Mouse (Mus musculus) hindbrain, embryonic 13.5 days (tissue): ENCODE measurements at regions not wholly inside any gene's neighbourhood (a gene's known extent, or its start where the extent isn't known, plus 50 kb on each side); places are given as distances from the start of the nearest gene placed in this dataset.

Source experiments
- ATAC-seq: fragments of 200-750 bp; cut with Nextera tagmentation; 2 replicates; pipeline ENCODE4 v1.8.0; 2017; ENCODE audit warnings: moderate TSS enrichment; ENCODE audit not compliant: low FRiP score
- H3K27ac ChIP-seq: fragments of 300-500 bp; sonication (generic); 2 replicates; pipeline ENCODE4 v1.5.1; 2015; ENCODE audit warnings: inconsistent platforms, mild to moderate bottlenecking, moderate library complexity
- H3K27me3 ChIP-seq: fragments of 300-500 bp; sonication (generic); 2 replicates; pipeline ENCODE4 v1.6.1; 2015; ENCODE audit warnings: mild to moderate bottlenecking, inconsistent platforms
- H3K36me3 ChIP-seq: fragments of 300-500 bp; sonication (generic); 2 replicates; pipeline ENCODE4 v1.6.1; 2015; ENCODE audit warnings: mild to moderate bottlenecking, inconsistent platforms
- H3K4me1 ChIP-seq: fragments of 300-500 bp; sonication (generic); replicated peaks from 2 replicates; pipeline ENCODE4 v1.6.1; 2015; ENCODE audit warnings: inconsistent platforms
- H3K4me2 ChIP-seq: fragments of 300-500 bp; sonication (generic); 2 replicates; pipeline ENCODE4 v1.6.1; 2015; ENCODE audit warnings: inconsistent platforms, mild to moderate bottlenecking, moderate library complexity
- H3K4me3 ChIP-seq: fragments of 300-500 bp; sonication (generic); 2 replicates; pipeline ENCODE4 v1.5.1; 2015; ENCODE audit warnings: mild to moderate bottlenecking, inconsistent platforms
- H3K9ac ChIP-seq: fragments of 300-500 bp; sonication (generic); 2 replicates; pipeline ENCODE4 v1.6.1; 2015; ENCODE audit warnings: mild to moderate bottlenecking, inconsistent platforms
- H3K9me3 ChIP-seq: fragments of 300-500 bp; sonication (generic); 2 replicates; pipeline ENCODE4 v1.6.1; 2016; ENCODE audit warnings: inconsistent platforms
- WGBS: fragments of 180-500 bp; shearing (Covaris S2); methylation state at CpG from one replicate; pipeline ENCODE4 v1.1.7; 2015; 5-methylcytosine and 5-hydroxymethylcytosine counted together

- Histone ChIP-seq H3K9ac (no peak overlapping the region), H3K27me3 (no peaks in the 10 kb centered on the region), H3K4me3 (no peak overlapping the region), H3K9me3 (no peaks in the 10 kb centered on the region), H3K36me3 (no peaks in the 10 kb centered on the region), H3K27ac (no peak overlapping the region), H3K4me1 (peaks cover 3% of the 10 kb centered on the region), H3K4me2 (no peak overlapping the region)
- ATAC-seq: no peak
- WGBS: 74% methylated on average over 2 of the region's 2 CpGs
These were observed 80.7 kb upstream of the Cpeb4 start for GRCm38 (mm10) chr11:31791264-31791663.

- no peak overlapping the region for H3K27ac ChIP-seq
- no peaks in the 10 kb centered on the region for H3K36me3 ChIP-seq
- H3K4me1 ChIP-seq: peaks cover 5% of the 10 kb centered on the region
- no peak overlapping the region for H3K4me2 ChIP-seq
- WGBS: 91% methylated on average over 8 of the region's 8 CpGs
- H3K4me3 ChIP-seq: no peak overlapping the region
- no peaks in the 10 kb centered on the region for H3K9me3 ChIP-seq
- no peaks in the 10 kb centered on the region for H3K27me3 ChIP-seq
- no peak for ATAC-seq
- H3K9ac ChIP-seq: no peak overlapping the region
These were observed 76.9 kb upstream of the Cpeb4 start for GRCm38 (mm10) chr11:31795084-31795483.

GRCm38 (mm10) chr11:31796245-31796644, 75.8 kb upstream of the Cpeb4 start:
- ATAC-seq: peak; percentile 59
- WGBS: 46% methylated on average over 6 of the region's 6 CpGs

DNA sequence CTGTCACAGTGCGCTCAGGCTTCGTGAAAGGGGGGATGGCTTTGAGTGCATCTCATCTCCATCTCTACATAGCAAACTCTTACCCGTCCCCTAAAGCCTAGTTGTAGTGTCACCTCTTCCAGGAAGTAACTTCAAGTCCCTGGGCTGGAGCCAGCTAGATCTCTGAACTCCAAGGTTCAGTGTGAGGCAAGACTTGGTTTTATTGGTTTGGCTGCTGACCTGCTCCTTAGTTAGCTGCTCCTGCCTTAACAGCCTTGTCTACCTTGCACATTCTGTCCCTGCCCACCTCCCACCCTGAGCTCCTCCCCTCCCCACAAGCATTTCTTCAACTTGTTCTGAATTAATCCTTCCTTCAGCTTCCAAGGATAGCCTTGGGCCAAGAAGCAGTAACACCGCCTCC, 70.4 kb upstream of the Cpeb4 start:
- H3K27ac ChIP-seq: no peak overlapping the region
- H3K4me1 ChIP-seq: peaks cover 4% of the 10 kb centered on the region
- H3K4me3 ChIP-seq: no peak overlapping the region
- WGBS: 69% methylated on average over 4 of the region's 4 CpGs
- no peaks in the 10 kb centered on the region for H3K36me3 ChIP-seq
- H3K4me2 ChIP-seq: no peak overlapping the region
- no peaks in the 10 kb centered on the region for H3K9me3 ChIP-seq
- H3K9ac ChIP-seq: no peak overlapping the region
- H3K27me3 ChIP-seq: no peaks in the 10 kb centered on the region
- no peak for ATAC-seq

More at GRCm38 (mm10) chr11:31796245-31796644, 75.8 kb upstream of the Cpeb4 start:
- peaks cover 5% of the 10 kb centered on the region for H3K4me1 ChIP-seq
- no peak overlapping the region for H3K9ac ChIP-seq
- no peak overlapping the region for H3K4me3 ChIP-seq
- no peaks in the 10 kb centered on the region for H3K36me3 ChIP-seq
- H3K27ac ChIP-seq: no peak overlapping the region
- H3K9me3 ChIP-seq: no peaks in the 10 kb centered on the region
- H3K27me3 ChIP-seq: no peaks in the 10 kb centered on the region
- no peak overlapping the region for H3K4me2 ChIP-seq

DNA sequence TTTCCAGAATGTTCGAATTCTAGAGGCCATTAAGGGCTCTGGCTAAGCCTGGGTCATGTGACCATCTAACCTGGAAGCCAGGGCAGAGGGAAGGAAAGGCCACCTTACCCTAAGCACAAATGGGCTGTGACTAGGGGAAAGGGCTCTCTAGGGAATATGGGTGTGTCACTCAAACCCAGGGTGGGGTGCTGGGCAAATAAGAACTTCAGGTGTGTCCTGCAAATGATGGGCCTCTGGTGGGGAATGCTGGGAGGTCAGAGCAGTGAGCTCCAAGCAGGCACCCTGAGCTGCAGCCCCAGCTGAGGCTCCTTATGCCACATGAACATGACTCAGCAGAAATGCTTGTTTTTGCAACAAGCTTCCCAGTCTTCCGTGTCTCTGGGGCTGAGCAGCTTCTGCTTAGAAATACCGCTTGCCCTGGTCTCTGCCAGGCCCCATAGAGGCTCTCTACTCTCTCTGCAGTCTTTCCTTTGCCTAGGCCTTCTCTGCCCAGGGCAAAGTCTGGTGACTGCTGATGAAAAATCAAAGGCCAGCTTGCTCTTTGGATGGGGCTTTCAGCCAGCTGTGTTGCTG, 68.6 kb upstream of the Cpeb4 start:
- H3K27me3 ChIP-seq: no peaks in the 10 kb centered on the region
- H3K9ac ChIP-seq: 0 out of 2 replicates have a peak overlapping the region, but pooled peaks have one; percentile 46
- peak overlapping the region; percentile 31; the same call in 1 of the 2 replicates for H3K27ac ChIP-seq
- ATAC-seq: no peak
- no peaks in the 10 kb centered on the region for H3K36me3 ChIP-seq
- H3K9me3 ChIP-seq: no peaks in the 10 kb centered on the region
- H3K4me3 ChIP-seq: no peak overlapping the region
- H3K4me2 ChIP-seq: no peak overlapping the region
- H3K4me1 ChIP-seq: peaks cover 12% of the 10 kb centered on the region
- WGBS: 56% methylated on average over 3 of the region's 3 CpGs

DNA sequence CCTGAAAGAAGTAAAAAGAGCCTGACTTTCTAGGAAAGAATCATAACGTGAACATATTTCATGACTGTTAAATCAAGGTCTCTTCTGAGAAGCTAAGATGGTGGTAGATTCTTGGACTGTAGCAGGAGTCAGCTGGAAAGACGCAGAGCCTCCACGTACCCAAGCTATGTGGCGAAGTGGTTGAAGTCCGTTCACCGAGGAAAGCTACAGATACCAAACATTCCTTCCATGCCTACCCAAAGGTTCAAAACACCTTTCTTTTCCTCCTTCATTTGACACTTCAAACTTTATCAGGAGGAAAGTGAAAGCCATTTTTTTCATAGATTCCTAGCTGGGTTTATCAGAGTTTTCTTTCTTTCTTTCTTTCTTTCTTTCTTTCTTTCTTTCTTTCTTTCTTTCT, 67.5 kb upstream of the Cpeb4 start:
- WGBS: 94% methylated on average over 6 of the region's 6 CpGs
- H3K27me3 ChIP-seq: no peaks in the 10 kb centered on the region
- no peak overlapping the region for H3K27ac ChIP-seq
- no peaks in the 10 kb centered on the region for H3K36me3 ChIP-seq
- peaks cover 12% of the 10 kb centered on the region for H3K4me1 ChIP-seq
- H3K4me3 ChIP-seq: no peak overlapping the region
- no peak for ATAC-seq
- no peak overlapping the region for H3K4me2 ChIP-seq
- no peak overlapping the region for H3K9ac ChIP-seq
- no peaks in the 10 kb centered on the region for H3K9me3 ChIP-seq

DNA sequence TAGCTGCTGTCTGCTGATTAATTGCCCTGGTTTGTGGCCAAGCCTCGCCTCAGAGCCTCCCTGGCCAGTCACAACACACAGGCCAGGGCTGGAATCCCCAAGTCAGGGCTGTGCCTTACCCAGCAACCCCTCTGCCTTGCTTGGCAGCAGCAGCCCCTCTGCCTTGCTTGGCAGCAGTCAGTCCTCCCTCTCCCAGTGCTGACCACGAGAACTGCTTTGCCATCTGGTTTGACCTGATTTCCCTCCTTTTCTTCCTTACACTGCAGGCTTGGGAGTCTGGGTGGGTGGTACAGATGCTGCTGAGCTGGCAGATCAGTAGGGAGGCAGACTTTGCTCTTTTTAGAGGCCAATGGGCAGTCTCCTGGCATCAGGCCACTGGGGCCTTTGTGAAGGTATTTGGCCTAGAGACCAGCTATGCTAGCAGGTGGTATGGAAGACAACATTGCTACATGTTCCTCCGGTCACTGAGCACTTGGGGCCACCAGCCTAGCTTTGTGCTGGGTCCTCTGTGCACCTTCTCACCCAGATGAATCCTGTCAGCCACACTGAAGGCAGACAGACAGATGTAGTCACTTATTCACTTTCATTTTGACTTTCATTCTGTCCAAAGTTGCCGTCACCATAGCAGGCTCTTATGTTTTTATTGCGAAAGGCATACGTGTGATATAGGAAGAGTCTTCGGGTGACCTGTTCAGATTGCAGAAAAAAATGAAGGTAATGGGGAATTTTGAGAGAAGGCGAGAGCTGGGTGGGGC, 64.4 kb upstream of the Cpeb4 start:
- Histone ChIP-seq H3K27me3 (no peaks in the 10 kb centered on the region), H3K9ac (no peak overlapping the region), H3K36me3 (no peaks in the 10 kb centered on the region), H3K4me2 (no peak overlapping the region), H3K27ac (no peak overlapping the region; the same call in 1 of the 2 replicates), H3K9me3 (no peaks in the 10 kb centered on the region), H3K4me3 (no peak overlapping the region), H3K4me1 (peaks cover 21% of the 10 kb centered on the region)
- 82% methylated on average over 8 of the region's 8 CpGs for WGBS
- peak; percentile 47 for ATAC-seq

DNA sequence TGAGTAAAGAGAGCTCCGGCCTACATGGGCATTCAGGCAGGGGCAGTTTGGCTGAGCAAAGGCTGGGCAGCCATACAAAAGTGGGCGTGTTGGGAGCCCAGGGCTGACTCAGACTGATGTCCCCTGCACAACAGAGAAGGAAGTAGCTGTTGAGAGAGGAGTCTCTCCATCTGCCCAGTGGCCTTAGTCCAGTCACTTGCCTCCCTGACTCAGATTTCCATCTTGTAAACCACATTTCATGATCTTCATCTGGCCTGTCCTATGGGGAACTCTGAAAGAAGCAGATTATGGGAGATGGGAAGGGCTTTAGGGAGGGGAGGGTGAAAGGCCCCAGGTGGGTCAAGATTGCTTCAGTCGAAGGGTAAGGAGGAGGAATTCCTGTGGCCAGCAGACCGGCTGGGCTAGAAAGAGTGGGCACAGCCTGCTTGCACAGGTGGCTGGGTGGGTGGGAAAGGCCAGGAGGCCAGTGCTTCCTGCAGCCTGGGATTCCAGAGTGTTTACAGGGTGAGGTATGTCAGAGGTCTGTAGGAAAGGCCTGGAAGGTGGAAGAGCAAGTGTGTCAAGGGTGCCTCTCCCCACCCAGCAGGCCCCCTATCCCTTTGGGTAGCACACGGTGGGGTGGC, 63.7 kb upstream of the Cpeb4 start:
- H3K4me3 ChIP-seq: no peak overlapping the region
- H3K4me1 ChIP-seq: peaks cover 21% of the 10 kb centered on the region
- H3K27me3 ChIP-seq: no peaks in the 10 kb centered on the region
- H3K36me3 ChIP-seq: no peaks in the 10 kb centered on the region
- WGBS: 91% methylated on average over 5 of the region's 5 CpGs
- ATAC-seq: no peak
- H3K27ac ChIP-seq: no peak overlapping the region
- no peak overlapping the region for H3K9ac ChIP-seq
- no peaks in the 10 kb centered on the region for H3K9me3 ChIP-seq
- H3K4me2 ChIP-seq: no peak overlapping the region

DNA sequence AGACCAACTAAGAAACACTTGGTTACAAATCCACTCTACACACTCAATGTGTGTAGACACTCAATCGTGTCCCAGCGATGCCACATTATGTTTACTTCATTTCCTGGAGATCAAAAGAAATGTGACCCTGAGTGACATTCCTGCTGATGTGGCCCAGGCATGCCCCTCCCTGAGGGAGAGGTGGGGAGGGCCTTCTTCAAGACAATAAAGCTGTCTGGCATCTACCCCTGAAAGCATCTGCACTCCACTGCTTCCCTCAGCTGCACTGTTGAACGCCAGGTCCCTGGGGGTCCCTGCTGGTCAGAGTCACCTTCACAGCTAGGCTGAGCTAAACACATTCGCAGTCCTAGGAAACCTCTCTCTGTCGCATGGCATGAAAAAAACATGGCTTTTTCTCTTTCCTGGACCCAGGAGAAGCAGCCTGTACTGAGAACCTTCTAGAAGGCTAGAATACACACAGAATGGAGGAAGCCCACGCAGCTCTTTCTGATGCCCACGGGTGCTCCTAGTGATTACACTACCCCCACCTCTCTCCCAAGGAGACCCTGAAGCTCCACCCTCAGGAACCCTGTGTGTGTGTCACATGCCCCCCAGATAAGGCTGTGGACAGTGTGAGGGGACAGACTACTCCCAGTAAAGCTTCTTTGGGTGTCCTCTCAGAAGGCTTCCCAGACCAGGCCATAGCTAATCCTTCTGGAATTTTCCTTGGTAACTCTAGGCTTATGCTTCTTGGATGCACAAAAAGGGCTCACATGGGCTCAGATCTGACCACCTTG, 61.8 kb upstream of the Cpeb4 start:
- peaks cover 17% of the 10 kb centered on the region for H3K4me1 ChIP-seq
- no peak overlapping the region for H3K4me2 ChIP-seq
- no peak overlapping the region for H3K9ac ChIP-seq
- no peak for ATAC-seq
- no peak overlapping the region for H3K27ac ChIP-seq
- H3K9me3 ChIP-seq: no peaks in the 10 kb centered on the region
- H3K27me3 ChIP-seq: no peaks in the 10 kb centered on the region
- H3K36me3 ChIP-seq: no peaks in the 10 kb centered on the region
- 47% methylated on average over 7 of the region's 7 CpGs for WGBS
- H3K4me3 ChIP-seq: no peak overlapping the region

DNA sequence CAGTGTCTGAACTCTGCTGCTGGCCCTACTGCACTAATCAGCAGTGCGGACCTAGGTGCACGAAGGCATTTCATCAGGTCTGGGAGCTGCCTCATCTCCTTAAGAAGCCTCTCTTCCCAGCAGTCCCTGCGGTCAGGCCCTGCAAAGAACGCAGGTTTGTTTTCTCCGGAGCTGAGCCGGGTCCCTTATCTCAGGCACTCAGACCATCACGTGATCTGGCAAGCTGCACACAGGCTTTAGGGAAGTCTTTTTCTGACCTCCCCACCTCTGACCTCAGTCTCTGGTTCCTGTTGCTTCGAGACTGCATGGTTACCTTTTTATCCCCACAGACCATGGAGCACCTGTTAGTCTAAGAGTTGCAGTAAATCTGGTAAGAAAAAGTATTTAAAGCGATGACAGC, 59.8 kb upstream of the Cpeb4 start:
- no peak overlapping the region for H3K27ac ChIP-seq
- H3K4me2 ChIP-seq: no peak overlapping the region
- WGBS: 84% methylated on average over 9 of the region's 9 CpGs
- H3K9me3 ChIP-seq: no peaks in the 10 kb centered on the region
- no peaks in the 10 kb centered on the region for H3K36me3 ChIP-seq
- no peaks in the 10 kb centered on the region for H3K27me3 ChIP-seq
- ATAC-seq: no peak
- no peak overlapping the region for H3K9ac ChIP-seq
- H3K4me3 ChIP-seq: no peak overlapping the region
- peaks cover 23% of the 10 kb centered on the region for H3K4me1 ChIP-seq

DNA sequence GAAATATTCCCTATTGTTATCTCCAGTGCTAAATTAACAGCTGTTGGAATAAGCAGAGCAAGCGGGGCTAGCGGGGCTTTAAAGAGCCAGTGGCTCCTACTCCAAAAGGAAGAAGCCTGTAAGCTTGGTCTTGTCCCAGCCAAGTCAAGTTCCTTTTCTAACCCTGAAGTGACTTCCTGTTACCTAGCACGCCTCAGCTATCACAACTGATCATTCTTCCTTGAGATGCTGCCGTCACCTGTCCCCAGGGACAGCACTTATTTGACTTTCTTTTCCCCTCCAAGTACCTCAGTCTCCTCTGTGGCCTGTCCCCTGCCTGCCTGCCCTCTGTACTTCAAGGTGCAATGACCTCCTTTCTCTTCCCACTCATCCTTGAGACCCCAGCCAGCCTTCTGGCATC, 57.4 kb upstream of the Cpeb4 start:
- ATAC-seq: no peak
- 93% methylated on average over 4 of the region's 4 CpGs for WGBS
- no peak overlapping the region for H3K9ac ChIP-seq

GRCm38 (mm10) chr11:31815855-31816488, 56.0 kb upstream of the Cpeb4 start:
- Histone ChIP-seq H3K4me2 (no peak overlapping the region), H3K4me1 (peaks cover 10% of the 10 kb centered on the region; the same call in 1 of the 2 replicates)
- WGBS: 65% methylated on average over 12 of the region's 12 CpGs

More for the DNA sequence above, 57.4 kb upstream of the Cpeb4 start:
- Histone ChIP-seq H3K4me1 (peaks cover 19% of the 10 kb centered on the region), H3K36me3 (no peaks in the 10 kb centered on the region), H3K27me3 (no peaks in the 10 kb centered on the region), H3K4me2 (no peak overlapping the region), H3K9me3 (no peaks in the 10 kb centered on the region), H3K27ac (no peak overlapping the region), H3K4me3 (no peak overlapping the region)

More at GRCm38 (mm10) chr11:31815855-31816488, 56.0 kb upstream of the Cpeb4 start:
- no peak for ATAC-seq
- no peaks in the 10 kb centered on the region for H3K9me3 ChIP-seq
- no peak overlapping the region for H3K9ac ChIP-seq
- 0 out of 2 replicates have a peak, but pooled peaks cover 3% of the 10 kb centered on the region for H3K27me3 ChIP-seq
- H3K36me3 ChIP-seq: no peaks in the 10 kb centered on the region
- no peak overlapping the region for H3K27ac ChIP-seq
- H3K4me3 ChIP-seq: no peak overlapping the region
